Mouse (Mus musculus): Measurements from ENCODE around the gene Icam4. TPM values are rescaled to one million over a fixed set of nuclear protein-coding genes. Genes with fewer than 3 reads are reported as not detected.

The Icam4 gene
- polyA plus RNA-seq, 1 experiment from 2014 or later, result 172 TPM

- no peak overlapping the region for H3K4me2 ChIP-seq (ENCODE audit: low read depth, low read length)
- peak; percentile 50 for ATAC-seq (ENCODE audit: low read depth)
- WGBS (ENCODE audit: insufficient replicate concordance), result 35% methylated on average over 10 of the region's 10 CpGs
- H3K4me1 ChIP-seq (ENCODE audit: control insufficient read depth, low read depth, low read length), result no peaks in the 10 kb centered on the region; the same call in 1 of the 2 replicates
- H3K36me3 ChIP-seq (ENCODE audit: control insufficient read depth, insufficient read depth), result no peaks in the 10 kb centered on the region
- H3K9ac ChIP-seq (ENCODE audit: low read depth, low read length), result no peak overlapping the region
- H3K9me3 ChIP-seq (replicated peaks; ENCODE audit: control insufficient read depth, low read length), result no peaks in the 10 kb centered on the region
- peaks cover 4% of the 10 kb centered on the region; the same call in 1 of the 2 replicates for H3K27me3 ChIP-seq (ENCODE audit: control insufficient read depth, insufficient read depth, low read depth, low read length)
- H3K4me3 ChIP-seq (ENCODE audit: low read depth, low read length), result no peak overlapping the region
- H3K27ac ChIP-seq (ENCODE audit: low read length), result no peak overlapping the region
Measured at GRCm38 (mm10) chr9:21051578-21051977, 22.4 kb downstream of the Icam4 start.

DNA sequence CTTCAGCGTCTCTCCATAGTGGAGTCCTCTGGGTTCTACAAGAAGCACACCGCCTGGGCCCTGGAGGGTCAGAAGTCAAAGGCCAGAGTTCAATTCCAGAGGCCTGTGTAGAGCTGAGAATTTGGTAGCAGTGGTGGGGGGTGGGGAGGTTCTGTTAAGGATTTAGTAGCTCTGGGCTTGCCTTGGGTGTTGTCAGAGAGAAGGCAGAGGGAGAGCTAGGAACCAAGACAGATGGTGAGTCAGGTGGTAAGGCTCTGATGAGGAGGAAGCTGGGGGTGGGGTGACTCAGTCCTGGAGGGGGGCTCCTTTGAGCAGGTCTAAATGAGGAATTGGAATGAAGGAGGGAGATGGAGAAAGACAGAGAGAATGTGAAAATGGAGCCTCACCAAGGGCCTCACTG, 33.8 kb downstream of the Icam4 start:
- 72% methylated on average over 2 of the region's 2 CpGs for WGBS (ENCODE audit: insufficient replicate concordance)
- Histone ChIP-seq H3K4me1 (ENCODE audit: control insufficient read depth, low read depth, low read length) (no peaks in the 10 kb centered on the region; the same call in 1 of the 2 replicates), H3K27me3 (ENCODE audit: control insufficient read depth, insufficient read depth, low read depth, low read length) (no peaks in the 10 kb centered on the region), H3K36me3 (ENCODE audit: control insufficient read depth, insufficient read depth) (peaks cover 6% of the 10 kb centered on the region; the same call in 1 of the 2 replicates), H3K4me2 (ENCODE audit: low read depth, low read length) (no peak overlapping the region), H3K4me3 (ENCODE audit: low read depth, low read length) (no peak overlapping the region), H3K9ac (ENCODE audit: low read depth, low read length) (no peak overlapping the region), H3K9me3 (replicated peaks; ENCODE audit: control insufficient read depth, low read length) (no peaks in the 10 kb centered on the region), H3K27ac (ENCODE audit: low read length) (no peak overlapping the region)
- no peak for ATAC-seq (ENCODE audit: low read depth)

DNA sequence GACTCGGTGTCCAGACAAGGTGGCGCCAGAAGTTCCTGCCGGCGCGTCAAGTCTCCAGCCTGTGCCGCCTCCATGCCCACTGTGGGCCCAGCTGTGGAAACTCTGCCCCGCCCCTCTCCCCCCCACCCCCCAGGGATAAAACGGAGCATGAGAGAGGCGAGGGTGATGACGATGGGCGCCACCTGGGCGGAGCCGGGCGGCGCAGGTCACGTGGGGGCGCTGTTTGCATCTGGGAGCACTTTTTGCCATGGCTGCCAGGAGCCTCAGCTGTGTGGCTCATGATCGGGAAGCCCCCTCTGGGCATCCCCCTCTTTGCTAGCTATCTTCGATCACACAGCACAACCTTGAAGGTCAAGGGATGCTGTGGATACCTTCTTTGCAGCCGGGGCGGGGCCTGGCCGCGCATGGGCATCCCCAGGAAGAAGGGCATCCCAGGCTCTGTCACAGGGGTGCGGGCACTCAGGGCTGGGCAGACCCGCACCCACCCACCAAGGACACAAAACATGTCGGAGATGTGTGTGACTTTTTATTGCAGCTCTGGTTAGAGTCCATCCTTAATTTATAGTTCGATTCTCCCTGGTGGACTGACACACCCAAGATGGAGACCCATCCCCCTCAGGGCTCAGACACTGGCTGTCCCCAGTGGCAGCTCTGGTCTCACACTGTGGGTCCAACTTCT, 38.0 kb downstream of the Icam4 start, which contains the start of gene Zglp1:
TSS of gene Zglp1 (minus strand) at position 88 of the 679 bp plus-strand sequence.
- Histone ChIP-seq H3K27ac (ENCODE audit: low read length) (no peak within 1 kb of the TSS), H3K9me3 (replicated peaks; ENCODE audit: control insufficient read depth, low read length) (no peaks in the 10 kb centered on the region), H3K27me3 (ENCODE audit: control insufficient read depth, insufficient read depth, low read depth, low read length) (no peaks in the 10 kb centered on the region), H3K36me3 (ENCODE audit: control insufficient read depth, insufficient read depth) (peaks cover 6% of the 10 kb centered on the region; the same call in 1 of the 2 replicates), H3K4me2 (ENCODE audit: low read depth, low read length) (no peak within 1 kb of the TSS), H3K4me3 (ENCODE audit: low read depth, low read length) (no peak within 1 kb of the TSS), H3K9ac (ENCODE audit: low read depth, low read length) (no peak within 1 kb of the TSS), H3K4me1 (ENCODE audit: control insufficient read depth, low read depth, low read length) (peaks cover 4% of the 10 kb centered on the region)
- WGBS (ENCODE audit: insufficient replicate concordance), result 81% methylated on average over 27 of the region's 27 CpGs
- ATAC-seq (ENCODE audit: low read depth), result no peak

- H3K9ac ChIP-seq (ENCODE audit: low read depth, low read length), result peak overlapping the region; percentile 74
Measured at GRCm38 (mm10) chr9:21072641-21073040, 43.5 kb downstream of the Icam4 start.

DNA sequence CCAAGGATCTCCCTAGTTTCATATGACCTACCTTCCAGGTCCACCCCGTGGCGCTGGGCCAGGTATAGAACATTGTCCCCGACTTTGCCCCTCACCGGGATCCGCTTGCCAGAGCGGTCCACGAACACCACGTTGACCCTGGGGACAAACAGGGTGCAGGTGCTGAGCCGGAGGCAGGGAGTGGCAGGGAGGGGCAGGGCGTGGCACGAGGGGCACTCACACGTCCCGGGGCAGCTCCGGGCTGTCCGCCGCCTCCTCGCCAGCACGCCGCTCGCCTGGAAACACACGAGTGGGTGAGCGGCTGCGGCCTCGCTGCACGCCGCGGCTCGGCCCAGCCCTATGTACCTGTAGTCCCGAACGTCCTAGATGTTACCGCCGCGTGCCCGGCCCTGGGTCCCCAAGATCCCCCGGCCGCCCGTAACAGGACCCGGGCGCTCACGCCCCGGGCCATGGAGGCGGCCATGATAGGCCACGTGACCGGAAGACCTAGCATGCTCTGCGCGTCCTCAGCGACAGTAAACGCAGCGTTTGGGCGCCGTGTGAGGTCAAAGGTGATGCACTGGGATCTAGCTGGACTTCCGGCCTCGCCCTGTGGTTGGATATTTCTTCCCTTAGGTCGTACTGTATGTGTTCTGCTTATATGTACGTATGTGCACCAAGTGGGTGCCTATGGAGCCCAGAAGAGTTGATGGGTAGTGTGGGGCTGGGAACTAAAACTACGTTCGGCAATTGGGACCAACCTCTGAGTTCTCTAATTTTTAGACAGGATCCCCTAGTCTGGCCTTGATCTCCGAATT, 44.1 kb downstream of the Icam4 start, which contains the start of the genes Gm49373 and Fdx1l:
TSS of gene Gm49373 (minus strand) at position 53 of the 797 bp plus-strand sequence.
TSS of gene Fdx1l (minus strand) at position 571 of the 797 bp plus-strand sequence.
- Histone ChIP-seq H3K4me2 (ENCODE audit: low read depth, low read length) (peak within 1 kb of the TSS; percentile 91), H3K27me3 (ENCODE audit: control insufficient read depth, insufficient read depth, low read depth, low read length) (no peaks in the 10 kb centered on the region), H3K4me1 (ENCODE audit: control insufficient read depth, low read depth, low read length) (peaks cover 18% of the 10 kb centered on the region), H3K36me3 (ENCODE audit: control insufficient read depth, insufficient read depth) (peaks cover 24% of the 10 kb centered on the region), H3K4me3 (ENCODE audit: low read depth, low read length) (peak within 1 kb of the TSS; percentile 81), H3K9me3 (replicated peaks; ENCODE audit: control insufficient read depth, low read length) (no peaks in the 10 kb centered on the region), H3K9ac (ENCODE audit: low read depth, low read length) (peak within 1 kb of the TSS; percentile 74), H3K27ac (ENCODE audit: low read length) (peak within 1 kb of the TSS; percentile 39)
- WGBS (ENCODE audit: insufficient replicate concordance), result 2% methylated on average over 58 of the region's 58 CpGs
- ATAC-seq (ENCODE audit: low read depth), result peak; percentile 94

More at GRCm38 (mm10) chr9:21072641-21073040, 43.5 kb downstream of the Icam4 start:
- WGBS (ENCODE audit: insufficient replicate concordance), result 4% methylated on average over 4 of the region's 4 CpGs
- no peak for ATAC-seq (ENCODE audit: low read depth)
- Histone ChIP-seq H3K9me3 (replicated peaks; ENCODE audit: control insufficient read depth, low read length) (no peaks in the 10 kb centered on the region), H3K4me3 (ENCODE audit: low read depth, low read length) (peak overlapping the region; percentile 81), H3K27ac (ENCODE audit: low read length) (peak overlapping the region; percentile 39), H3K4me2 (ENCODE audit: low read depth, low read length) (peak overlapping the region; percentile 91), H3K36me3 (ENCODE audit: control insufficient read depth, insufficient read depth) (peaks cover 22% of the 10 kb centered on the region), H3K27me3 (ENCODE audit: control insufficient read depth, insufficient read depth, low read depth, low read length) (no peaks in the 10 kb centered on the region), H3K4me1 (ENCODE audit: control insufficient read depth, low read depth, low read length) (peaks cover 18% of the 10 kb centered on the region)

DNA sequence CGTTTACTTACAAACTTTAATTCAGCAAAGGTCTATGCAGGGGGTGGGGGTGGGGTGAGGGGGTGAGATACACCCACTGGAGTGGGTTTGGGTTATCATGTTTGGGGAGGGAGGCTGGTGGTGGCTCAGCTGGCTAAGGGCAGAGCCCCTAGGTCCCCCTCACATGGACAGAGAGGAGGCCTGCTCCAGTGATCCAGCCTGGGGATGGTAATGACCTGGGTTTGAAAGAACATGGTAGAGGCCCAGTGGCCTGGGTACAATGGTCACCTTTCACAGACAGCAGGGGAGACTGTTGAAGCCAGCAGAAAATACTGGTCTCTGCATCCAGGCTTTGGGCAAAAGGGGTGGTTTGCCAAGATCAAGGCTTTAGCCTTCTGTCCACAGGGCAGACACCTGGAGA, 45.0 kb downstream of the Icam4 start:
- Histone ChIP-seq H3K36me3 (ENCODE audit: control insufficient read depth, insufficient read depth) (peaks cover 34% of the 10 kb centered on the region), H3K4me1 (ENCODE audit: control insufficient read depth, low read depth, low read length) (peaks cover 18% of the 10 kb centered on the region), H3K4me3 (ENCODE audit: low read depth, low read length) (no peak overlapping the region), H3K4me2 (ENCODE audit: low read depth, low read length) (peak overlapping the region; percentile 91; the same call in 1 of the 2 replicates), H3K9ac (ENCODE audit: low read depth, low read length) (no peak overlapping the region), H3K27me3 (ENCODE audit: control insufficient read depth, insufficient read depth, low read depth, low read length) (no peaks in the 10 kb centered on the region), H3K27ac (ENCODE audit: low read length) (no peak overlapping the region), H3K9me3 (replicated peaks; ENCODE audit: control insufficient read depth, low read length) (no peaks in the 10 kb centered on the region)
- ATAC-seq (ENCODE audit: low read depth), result no peak
- WGBS (ENCODE audit: insufficient replicate concordance), result 71% methylated on average over 1 of the region's 1 CpGs

GRCm38 (mm10) chr9:21075625-21076024, 46.5 kb downstream of the Icam4 start:
- H3K4me2 ChIP-seq (ENCODE audit: low read depth, low read length), result no peak overlapping the region
- H3K36me3 ChIP-seq (ENCODE audit: control insufficient read depth, insufficient read depth), result peaks cover 48% of the 10 kb centered on the region
- H3K4me3 ChIP-seq (ENCODE audit: low read depth, low read length), result no peak overlapping the region
- no peaks in the 10 kb centered on the region for H3K27me3 ChIP-seq (ENCODE audit: control insufficient read depth, insufficient read depth, low read depth, low read length)
- WGBS (ENCODE audit: insufficient replicate concordance), result 84% methylated on average over 3 of the region's 3 CpGs
- H3K27ac ChIP-seq (ENCODE audit: low read length), result no peak overlapping the region
- H3K4me1 ChIP-seq (ENCODE audit: control insufficient read depth, low read depth, low read length), result peaks cover 18% of the 10 kb centered on the region
- H3K9ac ChIP-seq (ENCODE audit: low read depth, low read length), result no peak overlapping the region
- no peak for ATAC-seq (ENCODE audit: low read depth)
- H3K9me3 ChIP-seq (replicated peaks; ENCODE audit: control insufficient read depth, low read length), result no peaks in the 10 kb centered on the region

Data from liver, embryonic 16.5 days (tissue).